ENCODE assay signal across 26 mouse cellular contexts in genomic region chr14:72865531-72865930, GRCm38 (mm10).
DNase-seq lines count a peak whose midpoint lies in the region; ATAC-seq lines count a peak whose summit lies in the region.
"Had no signal": no experiment of that assay in that cellular context is flagged by ENCODE, and none has a peak within 500 bp of the region (broad histone marks: within the 10 kb centered on the region; RNA-seq: fewer than 3 reads in every experiment).

No protein-coding gene starts in this region.

- no peak overlapping the region for H3K4me3 ChIP-seq in lung, embryonic 15.5 days
- H3K4me3 ChIP-seq: embryonic facial prominence, embryonic 10.5 days; forebrain, embryonic 13.5 days; gastrocnemius, adult 2 months; heart, embryonic 15.5 days; hindbrain, embryonic 12.5 days had no signal

- no peaks in the 10 kb centered on the region for H3K9me3 ChIP-seq in lung, embryonic 15.5 days
- H3K9me3 ChIP-seq: embryonic facial prominence, embryonic 10.5 days; forebrain, embryonic 13.5 days; heart, embryonic 15.5 days; hindbrain, embryonic 12.5 days had no signal

- intact Hi-C loops in gastrocnemius, postnatal 36 days (cut with DNase I), result no loop called here
- intact Hi-C loops in heart, postnatal 10 days (cut with DNase I), result no loop called here

- no peak for ATAC-seq in lung, embryonic 15.5 days (ENCODE audit: borderline replicate concordance, extremely low read depth, low FRiP score, low TSS enrichment)
- ATAC-seq: activated CD4-positive, CD25-positive, alpha-beta regulatory T cell, adult 4 months; forebrain, embryonic 13.5 days; forebrain, postnatal 0 days; hindbrain, embryonic 16.5 days; inflammation-experienced regulatory T-cells, adult 6 months; Patski had no signal

- no peaks in the 10 kb centered on the region for H3K36me3 ChIP-seq in lung, embryonic 15.5 days
- H3K36me3 ChIP-seq: embryonic facial prominence, embryonic 10.5 days; heart, embryonic 15.5 days; hindbrain, embryonic 12.5 days had no signal

- 0 out of 2 replicates have a peak overlapping the region, but pooled peaks have one; percentile 12 for H3K27ac ChIP-seq in lung, embryonic 15.5 days
- H3K27ac ChIP-seq: embryonic facial prominence, embryonic 10.5 days; forebrain, embryonic 13.5 days; gastrocnemius, adult 2 months; heart, embryonic 15.5 days; hindbrain, embryonic 12.5 days had no signal

- no peak overlapping the region for H3K9ac ChIP-seq in lung, embryonic 15.5 days
- H3K9ac ChIP-seq: forebrain, embryonic 13.5 days; forebrain, postnatal 0 days; heart, embryonic 15.5 days; hindbrain, embryonic 12.5 days had no signal

- H3K4me1 ChIP-seq in lung, embryonic 15.5 days, result peaks cover 6% of the 10 kb centered on the region; the same call in 1 of the 2 replicates

- DNase-seq in gastrocnemius, adult 18-20 months (ENCODE audit: low spot score), result peak; percentile 15
- DNase-seq in gastrocnemius, postnatal 36 days, result no peak
- DNase-seq in heart, adult 9 months (ENCODE audit: low spot score in 2 of 2), result peak; percentile 28 to 58
- no peak for DNase-seq in heart, postnatal 10 days
- no peak for DNase-seq in lung, postnatal 14 days
- peak; percentile 79 for DNase-seq in 416B (ENCODE audit: low read depth)
- no peak for DNase-seq in adipocyte (ENCODE audit: low spot score)
- DNase-seq: adrenal gland, adult 2 months; adrenal gland, postnatal 25 days; cerebellum, adult 18-20 months; cerebellum, adult 9-11 months; cerebellum, postnatal 36 days; forebrain, postnatal 0 days; gastrocnemius, adult 2 months; gastrocnemius, postnatal 25 days; heart, postnatal 4 days had no signal

- H3K4me2 ChIP-seq in lung, embryonic 15.5 days, result no peak overlapping the region
- H3K4me2 ChIP-seq: forebrain, embryonic 13.5 days; heart, embryonic 11.5 days; heart, embryonic 15.5 days; hindbrain, embryonic 12.5 days had no signal

- no peaks in the 10 kb centered on the region for H3K27me3 ChIP-seq in lung, embryonic 15.5 days
- H3K27me3 ChIP-seq: forebrain, embryonic 13.5 days; heart, embryonic 15.5 days; hindbrain, embryonic 12.5 days; Patski had no signal

Comparison
In these comparisons a context has a peak if more than half of its experiments do, and no peak if none do; other contexts are left out.
1. DNase-seq: peak in gastrocnemius, adult 18-20 months (single experiment), heart, adult 9 months (2 of 2) and 416B (single experiment); none in gastrocnemius, postnatal 36 days (0 of 2), heart, postnatal 10 days (0 of 2), lung, postnatal 14 days (single experiment) and adipocyte (single experiment).